Mouse (Mus musculus): Measurements from ENCODE around the gene Aurkb. TPM values are rescaled to one million over a fixed set of nuclear protein-coding genes. Genes with fewer than 3 reads are reported as not detected.
A peak's percentile ranks its signal among the peaks of the same experiment; 100 is the strongest.

The Aurkb gene
- polyA plus RNA-seq, 1 experiment from 2014 or later: 120 TPM

GRCm38 (mm10) chr11:69033552-69033951, 11.9 kb upstream of the Aurkb start:
- H3K9ac ChIP-seq (ENCODE audit: low read length): no peak overlapping the region
- H3K4me2 ChIP-seq (ENCODE audit: low read depth, low read length): no peak overlapping the region
- H3K27ac ChIP-seq (ENCODE audit: low read length): no peak overlapping the region
- no peaks in the 10 kb centered on the region for H3K9me3 ChIP-seq (replicated peaks; ENCODE audit: control insufficient read depth, low read length)
- no peaks in the 10 kb centered on the region for H3K27me3 ChIP-seq (ENCODE audit: control insufficient read depth, insufficient read depth, low read length)
- no peak overlapping the region for H3K4me3 ChIP-seq (replicated peaks; ENCODE audit: low read length)
- H3K4me1 ChIP-seq (ENCODE audit: control insufficient read depth, insufficient read depth, low read length): peaks cover 13% of the 10 kb centered on the region
- H3K36me3 ChIP-seq (ENCODE audit: control insufficient read depth, insufficient read depth, low read length): peaks cover 20% of the 10 kb centered on the region
- 77% methylated on average over 9 of the region's 9 CpGs for WGBS
- ATAC-seq (ENCODE audit: insufficient read depth, low FRiP score): no peak

- no peak for ATAC-seq (ENCODE audit: insufficient read depth, low FRiP score)
Measured at GRCm38 (mm10) chr11:69034585-69034984, 10.9 kb upstream of the Aurkb start.

DNA sequence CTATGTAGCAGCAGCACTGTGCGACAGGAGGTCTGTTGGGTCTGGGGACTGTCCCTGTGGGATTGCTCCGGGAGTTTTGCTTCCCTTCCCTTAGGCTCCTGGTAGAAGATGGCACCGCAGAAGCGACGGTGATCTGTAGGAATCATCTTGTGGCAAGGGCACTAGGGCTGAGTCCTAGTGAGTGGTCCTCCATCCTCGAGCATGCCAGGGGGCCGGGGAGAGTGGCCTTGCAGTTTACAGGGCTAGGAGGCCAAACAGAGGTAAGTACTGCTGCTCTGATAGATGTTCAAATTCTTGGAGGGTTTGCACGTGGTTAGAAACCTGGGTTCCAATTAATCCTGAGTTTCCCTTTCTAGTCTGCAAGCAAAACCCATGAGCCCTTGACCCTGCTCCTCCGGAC, 10.0 kb upstream of the Aurkb start:
- WGBS: 83% methylated on average over 9 of the region's 9 CpGs
- Histone ChIP-seq H3K9me3 (replicated peaks; ENCODE audit: control insufficient read depth, low read length) (no peaks in the 10 kb centered on the region), H3K36me3 (ENCODE audit: control insufficient read depth, insufficient read depth, low read length) (peaks cover 18% of the 10 kb centered on the region), H3K9ac (ENCODE audit: low read length) (0 out of 2 replicates have a peak overlapping the region, but pooled peaks have one; percentile 32), H3K27me3 (ENCODE audit: control insufficient read depth, insufficient read depth, low read length) (no peaks in the 10 kb centered on the region), H3K4me1 (ENCODE audit: control insufficient read depth, insufficient read depth, low read length) (peaks cover 26% of the 10 kb centered on the region), H3K27ac (ENCODE audit: low read length) (peak overlapping the region; percentile 79), H3K4me3 (replicated peaks; ENCODE audit: low read length) (0 out of 2 replicates have a peak overlapping the region, but pooled peaks have one; percentile 87), H3K4me2 (ENCODE audit: low read depth, low read length) (peak overlapping the region; percentile 34; the same call in 1 of the 2 replicates)
- no peak for ATAC-seq (ENCODE audit: insufficient read depth, low FRiP score)

More at GRCm38 (mm10) chr11:69034585-69034984, 10.9 kb upstream of the Aurkb start:
- no peaks in the 10 kb centered on the region for H3K27me3 ChIP-seq (ENCODE audit: control insufficient read depth, insufficient read depth, low read length)
- no peak overlapping the region for H3K27ac ChIP-seq (ENCODE audit: low read length)
- no peak overlapping the region for H3K9ac ChIP-seq (ENCODE audit: low read length)
- peaks cover 23% of the 10 kb centered on the region for H3K4me1 ChIP-seq (ENCODE audit: control insufficient read depth, insufficient read depth, low read length)
- H3K9me3 ChIP-seq (replicated peaks; ENCODE audit: control insufficient read depth, low read length): no peaks in the 10 kb centered on the region
- no peak overlapping the region for H3K4me3 ChIP-seq (replicated peaks; ENCODE audit: low read length)
- H3K36me3 ChIP-seq (ENCODE audit: control insufficient read depth, insufficient read depth, low read length): peaks cover 18% of the 10 kb centered on the region
- 86% methylated on average over 3 of the region's 3 CpGs for WGBS
- H3K4me2 ChIP-seq (ENCODE audit: low read depth, low read length): no peak overlapping the region

- H3K4me1 ChIP-seq (ENCODE audit: control insufficient read depth, insufficient read depth, low read length): peaks cover 26% of the 10 kb centered on the region
- H3K4me2 ChIP-seq (ENCODE audit: low read depth, low read length): peak overlapping the region; percentile 76
- H3K27me3 ChIP-seq (ENCODE audit: control insufficient read depth, insufficient read depth, low read length): no peaks in the 10 kb centered on the region
- H3K9me3 ChIP-seq (replicated peaks; ENCODE audit: control insufficient read depth, low read length): no peaks in the 10 kb centered on the region
- WGBS: 7% methylated on average over 8 of the region's 8 CpGs
- no peak for ATAC-seq (ENCODE audit: insufficient read depth, low FRiP score)
- H3K27ac ChIP-seq (ENCODE audit: low read length): peak overlapping the region; percentile 79
- peak overlapping the region; percentile 87; the same call in 1 of the 2 replicates for H3K4me3 ChIP-seq (replicated peaks; ENCODE audit: low read length)
- peaks cover 18% of the 10 kb centered on the region for H3K36me3 ChIP-seq (ENCODE audit: control insufficient read depth, insufficient read depth, low read length)
- peak overlapping the region; percentile 43; the same call in 1 of the 2 replicates for H3K9ac ChIP-seq (ENCODE audit: low read length)
Measured at GRCm38 (mm10) chr11:69035849-69036248, 9.6 kb upstream of the Aurkb start.

DNA sequence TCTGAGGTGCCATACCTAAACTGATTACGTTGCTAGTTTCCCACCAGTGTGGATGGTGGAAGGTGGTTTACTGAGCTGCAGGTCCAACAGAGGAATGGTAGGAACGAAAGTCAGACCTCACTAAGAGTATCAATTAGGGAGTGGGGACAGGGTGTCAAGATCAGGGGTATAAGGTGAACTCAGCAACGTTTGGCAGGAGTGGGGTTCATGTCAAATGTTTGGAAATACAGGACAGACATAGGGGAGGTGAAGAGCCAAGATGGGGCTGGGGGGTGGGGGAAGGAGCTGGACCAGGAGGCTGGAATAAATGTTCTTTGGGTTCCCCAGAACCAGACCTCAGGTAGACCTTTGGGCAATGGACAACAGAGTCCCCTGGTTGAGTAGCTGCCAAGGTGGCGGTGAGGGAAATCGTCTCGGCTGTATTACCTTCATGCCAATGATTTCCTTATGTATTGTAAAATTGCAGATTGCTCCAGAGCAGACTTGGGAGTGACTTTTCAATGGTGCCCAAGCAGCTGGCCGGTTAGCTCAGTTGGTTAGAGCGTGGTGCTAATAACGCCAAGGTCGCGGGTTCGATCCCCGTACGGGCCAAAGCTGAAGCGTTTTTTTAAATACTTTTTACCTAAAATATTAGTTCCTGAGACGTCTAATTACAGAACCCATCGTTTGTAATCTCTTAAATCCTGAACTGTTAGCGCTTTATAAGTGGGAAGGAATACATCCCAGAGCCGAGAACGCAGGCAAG, 8.8 kb upstream of the Aurkb start:
- Histone ChIP-seq H3K36me3 (ENCODE audit: control insufficient read depth, insufficient read depth, low read length) (peaks cover 18% of the 10 kb centered on the region), H3K4me1 (ENCODE audit: control insufficient read depth, insufficient read depth, low read length) (peaks cover 26% of the 10 kb centered on the region), H3K4me2 (ENCODE audit: low read depth, low read length) (peak overlapping the region; percentile 76), H3K9me3 (replicated peaks; ENCODE audit: control insufficient read depth, low read length) (no peaks in the 10 kb centered on the region), H3K27me3 (ENCODE audit: control insufficient read depth, insufficient read depth, low read length) (no peaks in the 10 kb centered on the region), H3K27ac (ENCODE audit: low read length) (peak overlapping the region; percentile 87), H3K4me3 (replicated peaks; ENCODE audit: low read length) (peak overlapping the region; percentile 87), H3K9ac (ENCODE audit: low read length) (peak overlapping the region; percentile 85)
- peak; percentile 22; the same call in 1 of the 2 replicates for ATAC-seq (ENCODE audit: insufficient read depth, low FRiP score)
- WGBS: 9% methylated on average over 20 of the region's 20 CpGs

- H3K9ac ChIP-seq (ENCODE audit: low read length): peak overlapping the region; percentile 85
- no peaks in the 10 kb centered on the region for H3K27me3 ChIP-seq (ENCODE audit: control insufficient read depth, insufficient read depth, low read length)
- peaks cover 26% of the 10 kb centered on the region for H3K4me1 ChIP-seq (ENCODE audit: control insufficient read depth, insufficient read depth, low read length)
- peak overlapping the region; percentile 87 for H3K27ac ChIP-seq (ENCODE audit: low read length)
- H3K36me3 ChIP-seq (ENCODE audit: control insufficient read depth, insufficient read depth, low read length): peaks cover 18% of the 10 kb centered on the region
- H3K4me3 ChIP-seq (replicated peaks; ENCODE audit: low read length): peak overlapping the region; percentile 87
- WGBS: under 1% methylated on average over 34 of the region's 34 CpGs
- ATAC-seq (ENCODE audit: insufficient read depth, low FRiP score): peak; percentile 39; the same call in 1 of the 2 replicates
- H3K4me2 ChIP-seq (ENCODE audit: low read depth, low read length): peak overlapping the region; percentile 76
- H3K9me3 ChIP-seq (replicated peaks; ENCODE audit: control insufficient read depth, low read length): no peaks in the 10 kb centered on the region
Measured at GRCm38 (mm10) chr11:69037231-69038061, 8.0 kb upstream of the Aurkb start.

DNA sequence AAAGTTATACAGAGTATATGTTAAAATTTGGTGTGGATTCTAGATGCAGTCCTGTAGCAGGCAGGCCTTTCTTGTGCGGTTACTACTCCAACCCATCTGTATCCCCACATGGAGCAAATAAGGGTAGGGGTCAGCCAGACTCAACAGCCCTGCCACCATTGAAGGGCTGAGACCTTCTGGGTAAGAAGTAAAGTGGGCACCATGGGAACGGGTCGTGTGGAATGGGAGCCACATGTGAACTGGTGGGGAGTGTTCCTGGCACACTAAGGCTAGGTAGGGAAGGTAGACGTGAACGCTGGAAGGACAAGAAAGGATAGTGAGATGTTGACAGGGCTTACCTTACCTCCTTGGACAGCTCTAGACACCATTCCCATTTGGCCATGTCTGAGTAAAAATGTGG, 7.3 kb upstream of the Aurkb start:
- Histone ChIP-seq H3K4me3 (replicated peaks; ENCODE audit: low read length) (no peak overlapping the region), H3K27ac (ENCODE audit: low read length) (no peak overlapping the region; the same call in 1 of the 2 replicates), H3K27me3 (ENCODE audit: control insufficient read depth, insufficient read depth, low read length) (no peaks in the 10 kb centered on the region), H3K9me3 (replicated peaks; ENCODE audit: control insufficient read depth, low read length) (no peaks in the 10 kb centered on the region), H3K9ac (ENCODE audit: low read length) (no peak overlapping the region), H3K4me2 (ENCODE audit: low read depth, low read length) (no peak overlapping the region), H3K36me3 (ENCODE audit: control insufficient read depth, insufficient read depth, low read length) (peaks cover 16% of the 10 kb centered on the region), H3K4me1 (ENCODE audit: control insufficient read depth, insufficient read depth, low read length) (peaks cover 26% of the 10 kb centered on the region)
- WGBS: 75% methylated on average over 5 of the region's 5 CpGs
- ATAC-seq (ENCODE audit: insufficient read depth, low FRiP score): no peak

- Histone ChIP-seq H3K36me3 (ENCODE audit: control insufficient read depth, insufficient read depth, low read length) (peaks cover 6% of the 10 kb centered on the region), H3K4me2 (ENCODE audit: low read depth, low read length) (peak overlapping the region; percentile 79), H3K27me3 (ENCODE audit: control insufficient read depth, insufficient read depth, low read length) (no peaks in the 10 kb centered on the region), H3K4me1 (ENCODE audit: control insufficient read depth, insufficient read depth, low read length) (peaks cover 12% of the 10 kb centered on the region), H3K9me3 (replicated peaks; ENCODE audit: control insufficient read depth, low read length) (no peaks in the 10 kb centered on the region), H3K4me3 (replicated peaks; ENCODE audit: low read length) (peak overlapping the region; percentile 88), H3K9ac (ENCODE audit: low read length) (peak overlapping the region; percentile 86), H3K27ac (ENCODE audit: low read length) (peak overlapping the region; percentile 90)
- 4% methylated on average over 9 of the region's 9 CpGs for WGBS
- no peak for ATAC-seq (ENCODE audit: insufficient read depth, low FRiP score)
Measured at GRCm38 (mm10) chr11:69046395-69046774, 938 bp downstream of the Aurkb start.

DNA sequence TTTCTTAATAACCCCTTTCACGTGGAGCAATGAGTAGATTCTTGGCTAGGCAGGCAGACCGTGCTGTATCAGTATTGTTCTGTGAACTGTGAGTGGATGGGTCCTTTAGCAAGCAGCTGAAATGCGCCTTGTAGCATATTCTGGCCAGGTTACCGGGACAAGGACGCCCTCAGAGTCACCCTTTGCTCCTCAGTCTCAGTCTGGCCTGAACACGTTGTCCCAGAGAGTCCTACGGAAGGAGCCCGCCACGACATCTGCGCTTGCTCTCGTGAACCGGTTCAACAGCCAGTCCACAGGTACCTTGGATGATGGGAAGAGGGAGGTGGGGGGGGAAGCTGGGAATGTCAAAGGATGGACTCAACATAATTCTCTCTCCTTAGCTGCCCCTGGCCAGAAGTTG, 2.1 kb downstream of the Aurkb start:
- Histone ChIP-seq H3K9me3 (replicated peaks; ENCODE audit: control insufficient read depth, low read length) (no peaks in the 10 kb centered on the region), H3K27ac (ENCODE audit: low read length) (no peak overlapping the region), H3K4me2 (ENCODE audit: low read depth, low read length) (peak overlapping the region; percentile 79; the same call in 1 of the 2 replicates), H3K4me3 (replicated peaks; ENCODE audit: low read length) (peak overlapping the region; percentile 1; the same call in 1 of the 2 replicates), H3K4me1 (ENCODE audit: control insufficient read depth, insufficient read depth, low read length) (peaks cover 12% of the 10 kb centered on the region), H3K9ac (ENCODE audit: low read length) (no peak overlapping the region), H3K36me3 (ENCODE audit: control insufficient read depth, insufficient read depth, low read length) (peaks cover 10% of the 10 kb centered on the region), H3K27me3 (ENCODE audit: control insufficient read depth, insufficient read depth, low read length) (no peaks in the 10 kb centered on the region)
- ATAC-seq (ENCODE audit: insufficient read depth, low FRiP score): no peak
- 84% methylated on average over 12 of the region's 12 CpGs for WGBS
